Mouse (Mus musculus) adrenal gland, postnatal 10 days (tissue): Measurements from ENCODE around the gene Pdhb. TPM values are rescaled to one million over a fixed set of nuclear protein-coding genes. Genes with fewer than 3 reads are reported as not detected.

Experiments
- DNase-seq: peaks from one replicate; pipeline ENCODE4 v3.0.0; 2021; ENCODE audit warnings: mixed read lengths
- total RNA-seq, 2 experiments: library from RNA; stranded (reverse); gene quantifications; 2 replicates each; pipeline ENCODE4 v1.2.3; 2021

The Pdhb gene
- total RNA-seq, 2 experiments from 2014 or later: 530 to 551 TPM

GRCm38 (mm10) chr14:8191331-8191965, 18.6 kb upstream of the Pdhb start:
- DNase-seq: no peak

GRCm38 (mm10) chr14:8190556-8190955, 17.7 kb upstream of the Pdhb start:
- DNase-seq: no peak

DNA sequence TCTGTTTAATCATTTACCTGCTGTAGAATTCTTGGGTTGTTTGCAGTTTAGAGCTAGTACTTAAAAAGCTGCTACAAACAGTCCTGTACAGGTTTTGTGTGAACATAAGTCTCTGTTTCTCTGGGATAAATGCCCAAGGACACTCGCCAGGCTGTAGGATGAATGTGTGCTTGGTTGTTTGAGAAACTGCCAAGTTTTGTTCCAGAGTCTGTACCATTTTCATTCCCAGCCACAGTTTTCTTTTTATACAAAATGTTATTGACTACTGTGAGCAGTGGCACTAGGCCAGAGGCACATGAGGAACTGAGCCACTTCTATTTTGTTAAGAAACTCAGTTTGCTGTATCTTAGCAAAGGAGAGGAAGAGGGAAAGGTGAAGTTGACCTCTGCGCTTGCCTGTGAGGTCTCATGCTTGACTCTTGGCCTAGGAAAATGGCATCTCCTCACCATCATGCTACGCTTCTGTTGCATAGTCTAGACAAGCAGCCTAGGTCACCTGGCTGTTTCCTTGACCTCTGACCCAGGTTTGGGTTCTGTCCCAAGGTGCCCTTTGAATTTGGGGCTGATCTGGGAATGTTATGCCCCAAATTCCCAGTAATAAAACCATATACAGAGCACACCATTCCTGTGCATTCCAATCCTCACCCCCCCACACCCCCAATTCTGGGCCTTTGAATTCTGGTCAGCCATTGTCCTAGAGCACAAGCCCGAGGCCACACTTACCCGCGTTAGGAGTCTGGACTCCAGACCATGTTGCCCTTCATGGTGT, 13.6 kb upstream of the Pdhb start:
- DNase-seq: peak; percentile 49

GRCm38 (mm10) chr14:8183330-8183729, 10.5 kb upstream of the Pdhb start:
- no peak for DNase-seq

DNA sequence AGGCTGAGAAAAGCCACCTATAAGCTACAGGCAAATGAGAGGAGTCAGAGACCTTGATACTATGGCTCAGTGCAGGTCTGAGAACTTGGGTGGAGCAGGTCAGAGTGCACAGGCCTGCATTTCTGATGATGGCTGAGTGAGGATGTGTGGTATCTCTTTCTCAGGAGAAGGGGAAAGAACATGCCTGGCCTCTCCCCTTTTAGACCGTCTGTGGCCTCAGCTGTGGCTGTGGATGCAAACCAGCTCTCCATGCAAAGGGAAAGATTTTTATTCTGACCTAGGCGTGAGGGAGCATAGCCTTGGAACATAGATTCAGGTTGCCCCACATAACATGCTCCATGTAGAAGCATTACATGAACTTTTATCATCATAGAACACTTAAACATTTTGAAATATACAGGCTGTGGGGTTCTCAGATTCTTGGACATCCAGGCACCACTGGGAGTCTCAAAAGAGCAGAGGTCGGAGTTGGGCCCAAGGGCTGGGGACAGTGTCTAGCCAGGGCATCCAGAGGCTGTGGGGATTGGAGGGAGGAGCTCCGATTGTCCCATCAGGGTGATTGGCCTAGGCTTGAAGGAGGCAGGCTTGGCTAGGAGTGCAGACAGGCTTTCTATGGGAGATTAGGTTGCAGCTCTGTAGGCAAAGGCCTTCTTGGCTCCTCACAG, 7.7 kb upstream of the Pdhb start:
- DNase-seq: no peak

DNA sequence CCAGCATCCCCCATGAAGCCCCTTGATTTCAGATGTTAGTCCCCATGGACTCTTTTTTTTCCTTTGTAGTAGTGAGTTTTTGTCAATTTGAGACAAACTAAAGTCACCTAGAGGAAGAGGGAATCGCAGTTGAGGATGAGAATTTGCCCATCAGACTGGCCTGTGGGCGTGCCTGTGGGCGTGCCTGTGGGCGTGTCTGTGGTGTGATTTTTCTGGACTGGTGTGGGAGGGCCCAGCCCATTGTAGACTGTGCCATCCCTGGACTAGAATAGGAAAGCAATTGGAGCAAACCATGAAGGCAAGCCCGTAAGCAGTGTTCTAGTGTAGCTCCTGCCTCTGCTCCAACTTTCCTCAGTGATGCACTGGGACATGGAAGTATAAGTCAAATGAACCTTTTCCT, 3.4 kb upstream of the Pdhb start:
- peak; percentile 46 for DNase-seq

DNA sequence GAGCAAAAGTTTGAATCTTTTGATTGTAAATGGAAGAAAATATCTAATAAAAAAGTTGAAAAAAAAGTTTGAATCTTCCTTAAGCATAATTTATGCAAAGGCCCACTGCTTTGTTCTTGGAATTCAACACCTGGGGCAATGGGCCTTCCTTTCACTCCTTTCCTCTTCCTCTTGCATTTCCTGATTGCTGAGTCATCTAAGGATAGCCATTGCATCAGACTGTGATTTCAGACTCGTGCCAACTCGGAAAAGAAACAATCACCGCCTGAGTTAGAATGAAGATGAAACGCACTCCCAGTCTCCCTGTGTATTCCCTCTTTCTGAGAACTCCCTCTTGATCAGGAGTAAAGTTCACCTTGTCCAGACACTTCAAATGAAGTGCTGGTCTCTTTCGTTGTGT, 1.8 kb upstream of the Pdhb start:
- DNase-seq: no peak

DNA sequence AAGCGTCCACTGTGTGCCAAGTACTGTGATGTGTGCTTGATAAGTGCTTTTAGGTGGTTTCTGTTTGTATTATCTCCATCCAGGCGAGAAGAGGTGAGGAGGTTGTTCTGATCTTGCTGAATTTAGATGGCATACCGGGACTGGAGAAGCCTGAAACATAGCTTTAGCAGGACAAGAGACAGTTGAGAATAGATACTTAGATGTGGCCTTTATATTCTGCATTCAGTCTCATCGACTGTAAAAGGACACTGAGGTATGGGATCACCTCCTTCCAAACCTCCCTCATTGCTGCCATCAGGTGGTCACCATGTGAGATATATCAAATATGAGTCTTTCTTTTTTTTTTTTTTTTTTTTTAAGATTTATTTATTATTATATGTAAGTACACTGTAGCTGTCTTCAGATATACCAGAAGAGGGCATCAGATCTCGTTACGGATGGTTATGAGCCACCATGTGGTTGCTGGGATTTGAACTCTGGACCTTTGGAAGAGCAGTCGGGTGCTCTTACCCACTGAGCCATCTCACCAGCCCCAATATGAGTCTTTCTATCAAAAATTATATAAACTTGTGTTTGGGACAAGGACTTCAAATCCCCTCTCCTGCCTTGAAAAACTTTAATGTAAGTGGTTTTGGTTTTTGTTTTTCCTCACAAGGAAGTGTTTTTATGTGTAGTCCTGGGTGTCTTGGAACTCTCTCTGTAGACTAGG, 871 bp upstream of the Pdhb start:
- peak; percentile 33 for DNase-seq

DNA sequence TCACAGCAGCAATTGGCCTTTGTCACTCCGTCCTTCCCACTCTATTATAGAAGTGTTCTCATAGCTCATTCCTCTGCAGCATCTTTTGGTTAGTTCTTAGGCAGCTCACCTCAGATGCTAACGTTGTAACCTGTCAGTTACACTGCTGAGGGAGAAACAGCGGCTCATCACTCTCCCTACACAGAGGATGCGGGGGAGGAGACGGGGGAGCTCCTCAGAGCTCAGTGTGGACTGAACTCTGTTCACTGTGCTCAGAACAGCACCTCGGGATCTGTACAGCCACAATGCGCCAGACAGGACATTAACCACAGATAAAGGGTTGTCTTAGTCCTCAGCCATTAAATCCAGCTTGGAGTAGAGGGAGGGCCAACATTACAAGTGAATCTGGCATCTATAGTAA, 8.4 kb downstream of the Pdhb start:
- no peak for DNase-seq

GRCm38 (mm10) chr14:8161777-8162176, 11.0 kb downstream of the Pdhb start:
- peak; percentile 49 for DNase-seq

- DNase-seq: peak; percentile 20
These were observed 13.7 kb downstream of the Pdhb start for GRCm38 (mm10) chr14:8159141-8159540.

DNA sequence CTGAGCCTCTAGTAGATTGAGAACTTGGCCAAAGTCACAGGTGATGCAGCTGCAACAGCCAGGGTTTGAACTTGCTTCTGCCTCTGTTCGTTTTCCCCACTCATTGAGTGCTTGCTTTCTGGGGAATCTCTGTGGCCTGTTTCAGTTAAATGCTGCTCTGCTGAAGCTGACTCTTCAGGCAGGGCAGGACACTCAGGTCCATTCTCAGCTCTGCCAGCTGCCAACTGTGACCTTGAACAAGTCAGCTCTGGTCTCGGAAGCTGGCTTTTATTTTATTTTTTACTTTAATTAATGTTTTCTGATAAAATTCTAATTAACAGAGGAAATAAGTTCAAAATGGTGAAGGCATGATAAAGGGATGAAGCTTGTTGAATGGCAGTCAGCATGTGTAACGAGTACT, 14.1 kb downstream of the Pdhb start:
- DNase-seq: no peak

DNA sequence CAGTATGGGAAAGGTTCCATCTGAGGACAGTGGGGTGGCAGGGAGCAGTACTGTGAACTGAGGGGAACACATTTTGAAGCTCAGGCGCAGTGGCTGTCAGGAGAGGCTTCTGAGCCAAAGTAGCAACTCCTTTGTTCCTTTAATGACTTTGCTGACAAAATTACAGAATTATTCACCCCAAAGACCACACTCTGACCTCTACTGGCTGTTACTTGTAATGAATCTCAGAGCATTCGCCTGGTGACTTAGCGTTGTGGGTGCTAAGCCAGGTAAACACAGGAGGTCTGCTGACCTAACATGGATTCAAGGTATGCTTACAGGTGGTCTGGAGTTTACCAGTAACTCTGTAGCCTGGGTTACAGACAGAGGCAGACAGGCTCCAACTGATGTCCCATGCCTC, 15.9 kb downstream of the Pdhb start:
- no peak for DNase-seq

DNA sequence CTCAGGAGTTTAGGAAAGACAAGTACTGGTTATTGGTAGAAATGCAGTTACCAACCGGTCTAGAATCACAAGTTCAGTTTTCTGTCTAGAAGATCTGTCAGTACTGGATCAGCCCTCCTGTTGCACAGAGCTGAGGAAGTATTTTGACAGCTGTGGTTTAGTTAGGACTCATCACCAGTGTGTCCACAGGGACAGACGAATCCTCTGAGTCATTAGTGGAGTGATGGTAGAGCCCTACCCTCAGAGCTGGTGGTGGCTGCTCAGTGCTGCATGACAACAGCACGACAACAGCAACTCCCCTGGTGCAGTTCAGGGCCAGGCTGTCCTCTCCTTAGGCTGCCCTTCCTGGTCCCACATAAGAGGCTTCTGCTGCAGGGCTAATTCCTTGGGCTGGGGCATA, 18.8 kb downstream of the Pdhb start:
- no peak for DNase-seq

- no peak for DNase-seq
These were observed 21.1 kb downstream of the Pdhb start for GRCm38 (mm10) chr14:8151757-8152156.

DNA sequence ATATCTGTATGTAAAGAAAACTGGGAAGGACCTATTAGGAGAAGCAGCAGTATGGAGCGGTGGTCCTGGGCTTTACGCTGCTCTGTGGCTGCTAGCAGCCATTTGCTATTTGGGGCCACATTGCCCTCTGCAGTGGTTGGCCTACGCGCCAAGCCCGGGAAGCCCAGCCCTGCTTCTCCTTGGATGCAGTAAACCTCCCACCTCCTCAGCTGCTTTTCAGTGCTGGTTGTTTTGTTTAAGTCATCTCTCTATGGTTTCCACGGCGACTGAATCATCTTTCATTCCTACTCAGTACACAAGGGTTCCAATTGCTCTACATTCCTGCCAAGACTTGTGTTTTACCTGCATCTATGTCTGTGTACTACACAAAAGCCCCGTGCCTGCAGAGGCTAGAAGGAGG, 24.0 kb downstream of the Pdhb start:
- no peak for DNase-seq

DNA sequence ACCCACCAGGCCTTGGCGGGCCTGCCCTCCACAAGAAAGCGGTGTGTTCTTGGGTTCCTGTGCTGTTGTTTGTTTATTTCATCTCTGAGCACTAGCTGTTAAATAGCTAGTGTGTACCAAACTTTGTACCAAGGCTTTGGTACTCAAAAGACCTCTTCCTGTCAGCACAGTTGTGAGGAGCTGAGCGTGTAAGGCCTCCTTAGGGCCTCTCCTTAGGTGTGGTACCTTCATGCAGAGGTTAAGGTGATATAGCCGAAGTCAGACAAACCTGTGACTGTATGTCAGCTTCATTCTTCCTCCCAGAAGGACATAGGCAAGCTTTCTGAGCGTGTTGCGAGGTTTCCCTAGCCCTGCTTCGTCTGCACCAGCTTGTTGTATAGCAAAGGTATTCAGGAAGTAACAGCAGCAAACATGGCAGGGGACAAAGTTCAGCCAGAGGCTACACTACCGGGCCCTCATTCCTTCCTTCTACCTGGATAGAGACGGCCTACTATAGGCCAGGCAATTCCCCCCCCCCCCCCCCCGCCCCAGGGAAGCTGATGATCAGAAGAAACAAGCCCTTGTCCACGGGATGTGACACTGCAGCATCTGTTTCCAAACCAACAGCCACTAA, 26.1 kb downstream of the Pdhb start:
- DNase-seq: no peak

- no peak for DNase-seq
These were observed 26.9 kb downstream of the Pdhb start for GRCm38 (mm10) chr14:8145594-8146558.

- DNase-seq: no peak
These were observed 31.7 kb downstream of the Pdhb start for GRCm38 (mm10) chr14:8141131-8141530.

- no peak for DNase-seq
These were observed 32.8 kb downstream of the Pdhb start for GRCm38 (mm10) chr14:8139724-8140710.
